Mouse (Mus musculus) stomach, postnatal 0 days (tissue): ENCODE results near the gene Prpf6.

Experiments used
- CTCF ChIP-seq: IDR thresholded peaks from 2 replicates; pipeline ENCODE4 v1.5.1; 2016; ENCODE audit warnings: antibody characterized with exemption, low read depth, mild to moderate bottlenecking, moderate library complexity
- EP300 ChIP-seq: optimal IDR thresholded peaks from 2 replicates; pipeline ENCODE3; 2016; ENCODE audit warnings: antibody characterized with exemption

DNA sequence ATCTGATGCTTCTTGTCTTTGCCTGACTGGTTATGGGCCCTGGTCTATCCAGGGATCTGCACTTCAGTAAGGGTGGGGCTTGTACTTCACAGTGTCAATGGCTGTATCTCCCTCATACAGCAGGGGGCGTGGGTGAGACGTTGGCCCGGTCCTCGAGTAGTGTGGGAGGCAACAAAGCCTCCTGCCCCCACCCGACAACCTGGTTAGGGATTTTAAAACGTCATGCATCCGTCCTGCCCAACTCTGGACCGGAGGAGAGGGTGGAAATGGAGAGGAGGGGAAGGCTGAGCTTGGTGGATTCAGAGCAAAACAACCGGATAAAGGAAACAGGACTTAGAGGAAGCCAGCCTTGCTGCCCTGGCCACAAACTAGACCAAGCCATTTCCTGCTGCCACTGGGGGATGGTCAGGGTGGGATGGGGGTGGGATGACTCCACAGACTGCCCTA lies 68.0 kb downstream of the Prpf6 start:
- TF ChIP-seq CTCF, result peak; percentile 85
- TF ChIP-seq EP300, result no peak
